Mouse (Mus musculus): Measurements from ENCODE around the gene Kcnma1. TPM values are rescaled to one million over a fixed set of nuclear protein-coding genes. Genes with fewer than 3 reads are reported as not detected.

Kcnma1 gene
- polyA plus RNA-seq, 1 experiment from 2014 or later, result 2.8 TPM

- no peaks in the 10 kb centered on the region for H3K27me3 ChIP-seq
- ChIA-PET POLR2A (interaction anchor here (0.7 kb wide), 1 partner anchor 30 kb away, joined by 3 read pairs; no protein-coding TSS in a partner anchor), CTCF (no interaction called here)
- in situ Hi-C loops (cut with MboI; ENCODE audit: low pct_unique_long_range_greater_than_20kb), result no loop called here
- no peak for TF ChIP-seq CTCF (IDR thresholded peaks at IDR 0.05)
- DNase-seq (ENCODE audit: low read depth, low spot score) (no peak), ATAC-seq (no peak)
Measured at GRCm38 (mm10) chr14:23974685-23975084, 39.6 kb downstream of the Kcnma1 start.

DNA sequence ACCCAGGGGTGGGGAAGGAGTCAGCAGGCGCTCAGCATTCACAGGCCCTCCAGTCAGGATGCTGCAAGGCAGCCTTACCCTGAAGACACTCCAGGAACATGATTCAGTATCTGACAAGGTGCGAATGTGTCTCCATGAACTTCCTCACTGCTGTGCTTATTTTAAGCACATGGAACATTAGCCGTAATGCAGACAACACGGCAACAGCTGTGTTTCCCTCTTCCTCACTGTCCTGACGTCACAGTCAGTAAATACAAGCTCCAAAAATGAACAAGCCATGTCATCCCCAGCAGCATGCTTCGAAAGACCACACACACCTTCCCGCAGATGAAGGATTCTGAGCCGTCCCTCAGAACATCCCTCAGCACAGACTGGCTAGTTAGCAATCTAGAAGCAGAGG, 47.8 kb downstream of the Kcnma1 start:
- CTCF ChIA-PET, result no interaction called here
- TF ChIP-seq CTCF (IDR thresholded peaks at IDR 0.05), result no peak
- ATAC-seq (no peak), DNase-seq (ENCODE audit: low read depth, low spot score) (no peak)
- in situ Hi-C loops (cut with MboI; ENCODE audit: low pct_unique_long_range_greater_than_20kb), result no loop called here
- no peaks in the 10 kb centered on the region for H3K27me3 ChIP-seq
- POLR2A ChIA-PET, result no interaction called here

- H3K27me3 ChIP-seq, result no peaks in the 10 kb centered on the region
- ChIA-PET CTCF (no interaction called here), POLR2A (no interaction called here)
- TF ChIP-seq CTCF (IDR thresholded peaks at IDR 0.05), result no peak
- in situ Hi-C loops (cut with MboI; ENCODE audit: low pct_unique_long_range_greater_than_20kb), result no loop called here
- ATAC-seq, result no peak
- DNase-seq (ENCODE audit: low read depth, low spot score), result no peak
Measured at GRCm38 (mm10) chr14:23959061-23959460, 55.2 kb downstream of the Kcnma1 start.

- no peak for TF ChIP-seq CTCF (IDR thresholded peaks at IDR 0.05)
- CTCF ChIA-PET, result no interaction called here
- ATAC-seq (no peak), DNase-seq (ENCODE audit: low read depth, low spot score) (no peak)
- in situ Hi-C loops (cut with MboI; ENCODE audit: low pct_unique_long_range_greater_than_20kb), result no loop called here
- POLR2A ChIA-PET, result no interaction called here
- H3K27me3 ChIP-seq, result no peaks in the 10 kb centered on the region
Measured at GRCm38 (mm10) chr14:23957270-23957669, 57.0 kb downstream of the Kcnma1 start.

GRCm38 (mm10) chr14:23943876-23944275, 70.4 kb downstream of the Kcnma1 start:
- ChIA-PET POLR2A (no interaction called here), CTCF (no interaction called here)
- peaks cover 4% of the 10 kb centered on the region for H3K27me3 ChIP-seq
- ATAC-seq (no peak), DNase-seq (ENCODE audit: low read depth, low spot score) (no peak)
- in situ Hi-C loops (cut with MboI; ENCODE audit: low pct_unique_long_range_greater_than_20kb), result no loop called here
- TF ChIP-seq CTCF (IDR thresholded peaks at IDR 0.05), result no peak

DNA sequence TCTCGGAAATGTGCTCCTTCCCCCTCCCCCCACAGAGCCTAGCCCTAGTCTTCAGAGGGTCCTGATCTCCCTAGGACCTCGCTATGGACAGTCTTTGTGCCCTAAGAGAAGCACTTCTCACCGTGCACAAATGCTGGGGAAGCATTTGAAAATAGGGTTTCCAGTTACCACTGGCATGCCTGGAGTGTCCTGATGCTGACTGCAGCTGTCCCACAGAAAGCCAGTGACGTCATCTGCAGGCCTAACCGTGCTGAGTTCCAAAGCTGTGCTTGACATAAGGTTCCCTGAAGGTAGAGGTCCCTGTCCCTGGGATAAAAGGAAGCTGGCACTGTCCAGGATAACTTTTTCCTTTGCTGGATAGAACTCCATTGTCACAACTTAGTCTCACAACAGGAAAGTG, 71.1 kb downstream of the Kcnma1 start:
- TF ChIP-seq CTCF (IDR thresholded peaks at IDR 0.05), result no peak
- in situ Hi-C loops (cut with MboI; ENCODE audit: low pct_unique_long_range_greater_than_20kb), result no loop called here
- no peak for DNase-seq (ENCODE audit: low read depth, low spot score)
- peaks cover 4% of the 10 kb centered on the region for H3K27me3 ChIP-seq
- no peak for ATAC-seq
- ChIA-PET CTCF (no interaction called here), POLR2A (no interaction called here)

DNA sequence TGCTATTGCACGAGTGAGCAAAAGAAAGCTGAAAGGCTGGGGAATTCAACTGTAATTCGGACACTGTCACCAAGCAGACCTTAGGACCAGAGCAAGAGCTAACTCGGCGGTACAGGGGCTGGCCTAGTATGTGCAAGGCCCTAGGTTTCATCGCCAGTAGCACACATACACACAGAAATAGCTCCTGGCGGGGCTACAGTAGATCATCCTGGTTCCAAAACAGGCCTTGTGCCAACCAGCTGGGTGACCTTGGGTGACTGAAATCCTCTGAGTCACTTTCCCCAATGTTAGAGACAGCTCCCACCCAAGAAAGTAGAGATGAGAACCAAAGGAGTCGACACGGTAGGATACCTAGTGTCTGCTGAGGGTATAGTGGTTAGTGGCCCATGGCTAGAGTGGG, 72.2 kb downstream of the Kcnma1 start:
- DNase-seq (ENCODE audit: low read depth, low spot score) (no peak), ATAC-seq (no peak)
- ChIA-PET CTCF (no interaction called here), POLR2A (no interaction called here)
- in situ Hi-C loops (cut with MboI; ENCODE audit: low pct_unique_long_range_greater_than_20kb), result no loop called here
- TF ChIP-seq CTCF (IDR thresholded peaks at IDR 0.05), result no peak
- H3K27me3 ChIP-seq, result peaks cover 2% of the 10 kb centered on the region

DNA sequence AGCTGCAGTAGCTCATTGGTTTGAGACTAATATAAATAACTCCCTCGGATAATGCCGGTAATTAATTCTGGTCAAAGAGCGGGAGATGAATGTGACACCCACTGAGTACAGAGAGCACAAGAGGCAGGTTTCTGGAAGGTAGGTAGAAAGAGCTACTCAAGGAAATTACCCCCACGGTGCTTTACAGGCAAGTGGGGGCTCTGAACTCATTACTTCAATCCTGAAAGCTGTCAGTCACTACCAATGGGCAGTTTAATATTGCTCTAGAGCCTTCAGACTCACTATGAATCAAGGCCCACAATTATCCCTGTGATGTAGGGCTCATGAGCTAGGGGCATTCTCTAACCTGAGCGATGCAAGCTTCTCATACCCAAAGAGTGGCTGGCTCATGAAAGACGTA, 79.3 kb downstream of the Kcnma1 start:
- ChIA-PET POLR2A (no interaction called here), CTCF (no interaction called here)
- DNase-seq (ENCODE audit: low read depth, low spot score) (no peak), ATAC-seq (no peak)
- no peaks in the 10 kb centered on the region for H3K27me3 ChIP-seq
- in situ Hi-C loops (cut with MboI; ENCODE audit: low pct_unique_long_range_greater_than_20kb), result no loop called here
- no peak for TF ChIP-seq CTCF (IDR thresholded peaks at IDR 0.05)

GRCm38 (mm10) chr14:23931671-23932071, 82.6 kb downstream of the Kcnma1 start:
- TF ChIP-seq CTCF (IDR thresholded peaks at IDR 0.05), result no peak
- in situ Hi-C loops (cut with MboI; ENCODE audit: low pct_unique_long_range_greater_than_20kb), result no loop called here
- DNase-seq (ENCODE audit: low read depth, low spot score) (no peak), ATAC-seq (no peak)
- CTCF ChIA-PET, result no interaction called here
- POLR2A ChIA-PET, result no interaction called here
- peaks cover 3% of the 10 kb centered on the region for H3K27me3 ChIP-seq

DNA sequence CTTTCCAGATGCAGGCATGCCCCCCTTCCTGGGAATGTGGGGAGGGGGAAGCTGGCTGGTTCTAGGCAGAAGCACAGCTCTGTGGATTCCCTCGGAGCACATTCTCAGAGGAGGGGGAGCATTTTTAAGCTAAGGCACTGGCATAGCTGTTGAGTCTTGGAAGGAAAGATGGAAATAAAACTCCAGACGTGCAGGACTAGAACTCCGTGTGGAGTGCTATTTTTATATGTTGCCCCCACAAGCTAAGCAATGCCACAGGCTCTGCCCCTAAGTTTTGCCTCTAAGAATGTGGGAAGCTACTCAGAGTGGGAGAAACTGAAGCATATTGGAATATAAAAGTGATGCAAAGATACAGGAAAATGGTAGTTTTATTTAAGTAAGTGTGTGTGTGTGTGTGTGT, 85.1 kb downstream of the Kcnma1 start:
- ChIA-PET POLR2A (no interaction called here), CTCF (interaction anchor here (1.5 kb wide), 1 partner anchor 50 kb away, joined by 3 read pairs; no protein-coding TSS in a partner anchor)
- no peak for ATAC-seq
- peaks cover 3% of the 10 kb centered on the region for H3K27me3 ChIP-seq
- TF ChIP-seq CTCF (IDR thresholded peaks at IDR 0.05), result no peak
- in situ Hi-C loops (cut with MboI; ENCODE audit: low pct_unique_long_range_greater_than_20kb), result no loop called here
- DNase-seq (ENCODE audit: low read depth, low spot score), result no peak

GRCm38 (mm10) chr14:23923356-23923755, 90.9 kb downstream of the Kcnma1 start:
- ATAC-seq, result no peak
- in situ Hi-C loops (cut with MboI; ENCODE audit: low pct_unique_long_range_greater_than_20kb), result no loop called here
- no peak for DNase-seq (ENCODE audit: low read depth, low spot score)
- H3K27me3 ChIP-seq, result peaks cover 10% of the 10 kb centered on the region
- ChIA-PET CTCF (interaction anchor here (0.6 kb wide), 1 partner anchor 84 kb away, joined by 3 read pairs; no protein-coding TSS in a partner anchor), POLR2A (interaction anchor here (0.7 kb wide), 1 partner anchor 29 kb away, joined by 5 read pairs; no protein-coding TSS in a partner anchor)
- TF ChIP-seq CTCF (IDR thresholded peaks at IDR 0.05), result no peak

DNA sequence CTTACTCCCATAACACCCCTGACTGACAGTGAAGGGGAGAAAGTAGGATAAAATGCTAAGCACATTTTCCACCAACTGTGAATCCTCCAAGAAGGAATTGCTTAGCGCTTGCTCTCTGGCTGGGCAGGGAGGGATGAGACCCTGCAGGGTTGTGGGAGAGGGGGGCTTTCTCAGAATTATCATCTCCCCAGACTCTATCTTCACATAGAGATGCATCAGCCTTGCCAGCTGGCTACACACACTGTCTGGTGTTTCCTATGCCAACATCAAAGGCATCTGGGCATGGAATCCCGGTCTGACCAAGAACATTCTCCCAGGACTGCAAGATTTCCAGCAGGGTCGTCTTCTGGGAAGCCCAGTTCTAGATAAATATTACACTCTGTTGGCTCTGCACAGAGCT, 91.5 kb downstream of the Kcnma1 start:
- ChIA-PET POLR2A (interaction anchor here (0.7 kb wide), 1 partner anchor 29 kb away, joined by 5 read pairs; no protein-coding TSS in a partner anchor), CTCF (interaction anchor here (0.6 kb wide), 1 partner anchor 85 kb away, joined by 3 read pairs; no protein-coding TSS in a partner anchor)
- peaks cover 10% of the 10 kb centered on the region for H3K27me3 ChIP-seq
- in situ Hi-C loops (cut with MboI; ENCODE audit: low pct_unique_long_range_greater_than_20kb), result no loop called here
- DNase-seq (ENCODE audit: low read depth, low spot score), result no peak
- ATAC-seq, result no peak
- TF ChIP-seq CTCF (IDR thresholded peaks at IDR 0.05), result no peak
